Mouse (Mus musculus): Measurements from ENCODE around the gene Rad54l.

The Rad54l gene

DNA sequence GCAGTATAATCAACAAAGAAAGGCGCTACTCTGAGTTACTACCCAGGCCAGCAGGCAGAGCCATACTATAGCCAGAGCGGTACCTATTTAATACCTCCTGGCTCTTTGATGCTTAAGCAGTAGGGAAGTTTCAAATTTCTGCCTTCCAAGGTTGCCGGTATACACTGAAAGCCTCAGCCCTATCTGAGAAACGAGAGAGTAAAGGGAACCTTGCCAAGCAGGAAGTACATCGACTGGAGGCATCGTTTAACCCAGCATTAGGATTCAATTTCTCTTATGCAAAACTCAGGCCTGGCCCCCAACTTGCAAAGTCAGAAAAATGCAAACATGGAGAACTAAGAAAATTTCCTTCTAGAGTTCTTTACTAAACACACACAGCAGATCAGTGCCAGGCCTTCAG, 53.4 kb downstream of the Rad54l start:
- DNase-seq, result no peak

DNA sequence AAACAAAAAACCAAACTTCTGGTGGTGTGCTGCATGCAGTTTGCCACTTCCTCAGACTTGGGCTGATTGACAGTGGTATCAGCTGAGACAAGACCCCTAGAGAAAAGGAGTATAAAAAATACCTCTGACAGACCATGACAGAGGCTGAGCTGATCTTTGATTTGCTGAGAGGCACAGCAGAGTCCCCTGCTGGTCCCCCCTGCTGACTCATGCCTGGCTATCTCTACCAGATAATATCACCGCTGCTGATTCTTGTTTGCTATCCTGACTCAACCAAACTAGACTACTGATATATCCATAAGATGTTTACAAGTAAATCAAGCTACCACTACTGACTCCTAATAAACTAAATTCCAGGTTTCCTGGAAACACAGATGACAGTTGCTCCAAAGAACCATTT, 59.6 kb downstream of the Rad54l start:
- no peak for DNase-seq

DNA sequence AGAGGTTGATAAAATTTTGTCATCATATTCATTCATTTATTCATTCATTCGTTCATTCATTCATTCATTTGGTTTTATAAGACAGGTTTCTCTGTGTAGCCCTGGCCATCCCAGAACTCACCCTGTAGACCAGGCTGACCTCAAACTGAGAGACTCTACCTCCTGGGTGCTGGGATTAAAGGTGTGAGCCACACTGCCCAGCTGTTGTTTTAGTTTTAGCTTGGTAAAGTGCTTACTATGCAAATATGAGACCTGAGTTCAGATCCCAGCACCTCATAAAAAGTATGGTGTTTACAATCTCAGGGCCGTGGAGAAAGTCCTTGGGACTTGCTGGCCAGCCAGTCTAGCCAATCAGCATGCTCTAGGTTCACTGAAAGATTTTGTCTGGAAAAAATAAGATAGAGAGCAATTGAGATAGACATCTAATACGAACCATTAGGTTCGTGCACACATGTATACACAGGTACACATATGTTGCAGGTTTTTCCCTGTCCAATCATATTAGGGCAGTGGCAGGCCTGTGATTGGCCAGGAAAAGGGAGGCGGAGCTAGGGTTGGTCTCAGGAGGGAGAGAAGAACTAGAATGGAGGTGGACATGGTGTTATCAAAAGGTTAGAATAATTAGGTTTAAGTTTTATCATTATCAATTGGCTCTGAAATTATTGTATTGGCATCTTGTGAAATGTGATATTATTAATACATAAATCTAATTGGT, 64.3 kb downstream of the Rad54l start:
- DNase-seq, result no peak

DNA sequence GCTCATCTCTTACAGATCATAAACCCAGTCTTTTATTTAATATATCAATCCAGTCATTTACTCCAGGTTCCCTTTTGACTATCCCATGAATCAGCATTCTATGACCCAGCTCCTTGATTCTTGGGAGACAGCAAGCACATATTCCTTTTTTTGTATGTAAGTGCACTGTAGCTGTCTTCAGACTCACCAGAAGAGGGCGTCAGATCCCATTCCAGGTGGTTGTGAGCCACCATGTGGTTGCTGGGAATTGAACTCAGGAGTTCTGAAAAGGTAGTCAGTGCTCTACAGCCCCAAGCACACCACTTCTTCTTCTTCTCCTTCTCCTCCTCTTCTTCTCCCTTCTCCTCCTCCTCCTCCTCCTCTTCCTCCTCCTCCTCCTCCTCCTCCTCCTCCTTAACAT, 65.9 kb downstream of the Rad54l start:
- no peak for DNase-seq

DNA sequence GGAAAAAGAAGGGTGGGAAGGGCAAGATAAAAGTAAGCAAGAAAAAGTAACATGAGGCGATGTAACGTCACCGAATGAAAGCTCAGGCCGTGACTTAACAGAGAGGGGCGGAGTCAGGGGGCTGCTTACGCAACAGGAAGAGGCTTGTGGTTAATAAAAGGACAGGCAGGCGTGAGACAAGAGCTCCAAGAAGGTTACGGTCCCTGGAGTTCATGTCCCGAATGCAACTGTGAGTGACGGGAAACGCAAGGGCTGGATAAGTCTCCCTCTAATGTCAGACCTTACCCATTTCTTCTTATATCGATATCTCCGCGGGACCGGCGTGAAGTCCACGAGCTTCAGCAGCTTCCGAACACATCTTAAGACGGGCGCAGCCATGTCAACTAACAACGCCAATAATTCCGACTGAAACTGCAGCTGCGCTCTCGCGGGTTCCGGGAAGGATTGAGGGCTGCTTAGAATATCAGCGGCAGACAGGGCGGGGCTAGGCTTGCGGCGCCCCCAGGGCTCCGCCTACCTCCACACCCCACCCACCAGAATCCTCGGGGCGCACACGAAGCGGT, 70.0 kb downstream of the Rad54l start, which contains the start of gene Nsun4:
Gene Nsun4 (minus strand): TSS at position 478 of the 563 bp plus-strand sequence.
- DNase-seq, result peak; percentile 92

DNA sequence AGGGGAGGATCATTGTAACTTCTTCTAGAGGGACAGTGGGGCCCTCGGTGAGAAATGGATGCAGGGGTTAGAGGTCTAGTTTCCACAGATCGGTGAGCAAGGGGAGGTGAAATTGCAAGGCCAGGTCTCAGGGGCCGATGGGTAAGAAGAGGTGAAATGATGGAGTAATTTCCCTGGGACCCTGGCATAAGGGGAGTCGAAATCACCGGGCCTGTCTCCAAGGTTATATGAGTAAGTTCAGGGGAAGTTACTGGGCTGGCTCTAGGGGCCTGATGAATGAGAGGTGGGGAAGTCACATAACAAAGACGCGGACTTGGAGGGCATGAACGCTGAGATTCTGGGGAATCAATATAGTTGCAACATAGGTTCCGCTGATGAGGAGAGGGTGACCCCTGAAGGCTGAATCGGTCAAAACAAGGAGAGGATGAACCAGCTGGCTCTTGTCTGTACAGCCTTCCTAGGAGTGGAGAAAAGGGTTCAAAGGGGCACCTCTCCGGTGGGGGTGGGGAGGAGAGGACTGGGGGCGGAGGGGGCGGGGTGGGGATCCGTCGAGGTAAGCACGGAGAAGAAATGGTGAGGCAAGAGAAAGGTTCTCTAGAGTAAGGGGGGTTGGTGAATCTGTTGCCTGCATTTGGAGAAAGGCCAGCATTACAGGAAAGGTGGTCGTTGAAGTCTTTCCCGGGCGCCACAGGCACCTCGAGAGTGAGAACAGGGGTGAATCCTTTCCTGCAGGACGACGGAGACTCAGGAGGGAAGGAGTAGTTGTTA, 70.8 kb downstream of the Rad54l start:
- DNase-seq, result peak; percentile 69

DNA sequence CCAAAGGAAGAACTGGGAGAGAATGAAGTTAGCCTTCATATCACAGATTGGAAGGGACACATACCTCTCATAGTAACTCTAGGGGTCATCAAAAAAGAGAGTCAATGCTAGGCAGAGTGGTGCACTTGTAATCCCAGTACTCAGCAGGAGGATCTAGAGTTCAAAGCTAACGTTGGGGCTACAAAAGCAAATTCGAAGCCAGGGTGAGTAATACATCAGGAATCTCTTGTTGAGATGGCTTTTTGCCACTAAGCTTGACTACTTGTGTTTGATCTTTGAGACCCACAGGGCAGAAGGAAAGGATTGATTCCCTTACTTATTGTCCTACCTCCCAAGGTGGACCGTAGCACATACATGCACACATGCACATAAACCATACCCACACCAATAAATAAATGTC, 74.3 kb downstream of the Rad54l start:
- DNase-seq, result no peak

DNA sequence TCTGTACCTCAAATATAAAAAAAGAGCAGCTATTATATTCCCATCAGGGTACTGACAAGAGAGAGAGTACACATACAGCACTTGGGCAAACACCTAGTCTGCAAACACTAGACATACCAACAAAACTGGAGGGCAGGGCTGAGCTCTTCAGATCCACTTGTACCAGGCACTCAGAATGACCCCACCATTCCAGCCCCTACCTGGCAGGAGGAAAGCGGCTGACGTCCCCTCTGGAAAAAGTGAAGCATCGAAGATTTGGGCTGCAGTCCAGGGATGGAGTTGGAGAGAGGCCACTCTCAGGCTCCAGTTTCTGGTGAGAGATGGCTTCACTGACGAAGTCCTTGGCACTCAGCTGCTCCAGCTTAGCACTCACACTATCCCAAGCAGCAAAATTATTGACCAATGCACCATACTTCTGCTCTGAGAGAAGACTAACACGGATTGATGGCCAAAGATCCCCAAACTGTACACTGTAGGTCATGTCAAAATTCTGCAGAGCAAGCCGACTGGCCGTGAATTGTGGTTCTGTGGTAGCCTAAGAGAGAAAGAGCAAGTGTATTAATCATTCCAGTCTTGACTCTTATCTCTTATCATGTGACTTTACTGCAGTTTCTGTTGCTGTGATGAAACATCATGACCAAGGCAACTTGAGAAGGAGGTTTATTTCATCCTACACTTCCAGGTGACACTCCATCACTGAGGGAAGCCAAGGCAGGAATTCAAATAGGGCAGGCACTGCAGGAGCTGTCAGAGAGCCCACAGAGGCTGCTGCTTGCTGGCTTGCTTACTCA, 75.2 kb downstream of the Rad54l start:
- no peak for DNase-seq

DNA sequence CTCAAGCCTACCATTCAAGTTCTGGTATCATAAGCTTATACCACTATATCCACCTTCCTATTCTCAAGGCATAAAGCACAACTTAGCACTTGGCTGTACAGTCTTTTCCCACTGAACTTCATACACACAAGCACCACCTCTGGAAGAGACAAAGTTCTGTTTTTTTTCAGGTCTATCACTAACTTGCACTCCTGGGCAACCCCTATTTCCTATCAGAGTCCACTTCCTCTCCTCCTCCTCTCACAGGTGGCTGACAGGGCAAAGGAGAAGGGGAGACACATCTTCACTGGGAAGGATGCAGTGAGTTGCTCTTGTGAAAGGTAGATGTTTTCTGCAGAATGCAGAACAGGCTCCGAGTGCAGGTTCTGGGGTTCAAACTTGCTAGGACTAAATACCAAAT, 75.8 kb downstream of the Rad54l start:
- no peak for DNase-seq

DNA sequence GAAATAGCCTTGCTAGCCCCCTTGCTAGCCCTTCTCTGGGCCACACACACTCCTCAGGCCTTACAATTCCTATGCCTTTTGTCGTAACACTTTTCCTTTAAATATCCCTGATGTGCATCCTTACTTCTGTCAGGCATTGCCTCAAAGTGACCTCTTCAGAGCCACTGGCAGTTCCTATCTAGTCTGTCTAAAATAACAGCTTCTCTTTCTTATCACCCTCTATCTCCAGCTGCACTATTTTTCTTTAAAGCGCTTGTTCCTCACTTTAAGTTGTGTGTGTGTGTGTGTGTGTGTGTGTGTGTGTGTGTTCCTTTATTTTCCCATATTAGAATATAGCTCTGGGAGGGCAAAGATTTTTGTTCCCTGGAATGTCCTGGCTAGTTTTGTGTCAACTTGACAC, 76.9 kb downstream of the Rad54l start:
- no peak for DNase-seq

Data from thymus, postnatal 25 days (tissue).